Mouse (Mus musculus) neural tube, embryonic 10.5 days (tissue): ENCODE data around the gene Tmem41b.

Experiments
- DNase-seq: peaks from one replicate; pipeline ENCODE4 v3.0.0-alpha.2; 2017; ENCODE audit warnings: low spot score; ENCODE audit errors: extremely low spot score

The Tmem41b gene

GRCm38 (mm10) chr7:109924965-109925364, 61.8 kb downstream of the Tmem41b start:
- DNase-seq: no peak

GRCm38 (mm10) chr7:109922889-109923288, 63.8 kb downstream of the Tmem41b start:
- DNase-seq: no peak
